In the genomic region with DNA sequence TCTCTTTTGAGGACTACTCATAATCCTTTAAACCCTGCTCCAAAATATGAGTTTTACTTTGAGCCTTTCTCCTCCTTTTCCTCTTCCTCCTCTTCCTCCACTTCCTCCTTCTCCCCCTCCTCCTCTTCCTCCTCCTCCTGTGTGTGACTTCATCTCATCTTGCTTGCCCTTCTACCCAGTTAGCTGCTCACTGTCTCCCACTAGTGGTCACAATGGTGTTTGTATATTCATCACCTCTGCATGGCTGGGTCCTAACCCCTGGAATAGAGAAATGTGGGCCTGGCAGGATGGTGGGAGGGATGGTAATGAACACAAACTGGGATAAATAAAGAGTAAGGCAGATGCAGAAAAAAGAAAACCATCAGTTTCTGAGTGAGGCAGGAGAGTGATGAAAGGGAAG, we compare ENCODE assay signal across 11 mouse cellular contexts.
DNase-seq lines count a peak whose midpoint lies in the region; ATAC-seq lines count a peak whose summit lies in the region.
"Had no signal": no experiment of that assay in that cellular context is flagged by ENCODE, and none has a peak within 500 bp of the region (broad histone marks: within the 10 kb centered on the region; RNA-seq: fewer than 3 reads in every experiment).

No protein-coding gene starts in this region.

- H3K9ac ChIP-seq in kidney, embryonic 15.5 days: no peak overlapping the region
- H3K9ac ChIP-seq: hindbrain, embryonic 15.5 days had no signal

- no peaks in the 10 kb centered on the region for H3K27me3 ChIP-seq in kidney, embryonic 15.5 days
- H3K27me3 ChIP-seq: hindbrain, embryonic 15.5 days had no signal

- ATAC-seq in kidney, embryonic 15.5 days (replicated peaks; ENCODE audit: low FRiP score): no peak

- H3K4me3 ChIP-seq in kidney, embryonic 15.5 days (replicated peaks): no peak overlapping the region
- H3K4me3 ChIP-seq: hindbrain, embryonic 15.5 days had no signal

- no peaks in the 10 kb centered on the region for H3K36me3 ChIP-seq in kidney, embryonic 15.5 days
- H3K36me3 ChIP-seq: hindbrain, embryonic 15.5 days had no signal

- DNase-seq in cerebellum, adult 9-10 months: peak; percentile 9
- no peak for DNase-seq in cerebellum, postnatal 36 days
- peak; percentile 19 for DNase-seq in kidney, postnatal 10 days
- DNase-seq in A20 (ENCODE audit: low read depth, low spot score): peak; percentile 28
- DNase-seq in embryo, embryonic 10 days (ENCODE audit: low spot score): peak; percentile 58
- DNase-seq in right cerebral cortex, postnatal 25 days: no peak
- no peak for DNase-seq in urinary bladder, adult 18-20 months (ENCODE audit: low spot score in 2 of 2)
- DNase-seq: gastrocnemius, postnatal 36 days; lung, postnatal 14 days had no signal

- H3K4me2 ChIP-seq in kidney, embryonic 15.5 days: no peak overlapping the region
- H3K4me2 ChIP-seq: hindbrain, embryonic 15.5 days had no signal

- H3K27ac ChIP-seq in kidney, embryonic 15.5 days: no peak overlapping the region
- H3K27ac ChIP-seq: hindbrain, embryonic 15.5 days had no signal

- no peaks in the 10 kb centered on the region for H3K9me3 ChIP-seq in kidney, embryonic 15.5 days (replicated peaks)
- H3K9me3 ChIP-seq: hindbrain, embryonic 15.5 days had no signal

- no peaks in the 10 kb centered on the region for H3K4me1 ChIP-seq in kidney, embryonic 15.5 days
- H3K4me1 ChIP-seq: hindbrain, embryonic 15.5 days had no signal

Comparison
In these comparisons a context has a peak if more than half of its experiments do, and no peak if none do; other contexts are left out.
1. DNase-seq: peak in cerebellum, adult 9-10 months (single experiment), kidney, postnatal 10 days (single experiment), A20 (single experiment) and embryo, embryonic 10 days (single experiment); none in cerebellum, postnatal 36 days (0 of 2), right cerebral cortex, postnatal 25 days (single experiment) and urinary bladder, adult 18-20 months (0 of 2).